Mouse (Mus musculus) midbrain, embryonic 14.5 days (tissue): ENCODE data around the gene Prps2. TPM values are rescaled to one million over a fixed set of nuclear protein-coding genes. Genes with fewer than 3 reads are reported as not detected.

ENCODE experiments used
- ATAC-seq: fragments of 200-750 bp; cut with Nextera tagmentation; 2 replicates; pipeline ENCODE4 v1.8.0; 2017; ENCODE audit warnings: moderate number of reproducible peaks, moderate library complexity; ENCODE audit not compliant: low FRiP score, low TSS enrichment
- DNase-seq: peaks from one replicate; pipeline ENCODE4 v3.0.0-alpha.2; 2015
- H3K27ac ChIP-seq: fragments of 300-500 bp; sonication (generic); replicated peaks from 2 replicates; pipeline ENCODE4 v1.5.1; 2014; ENCODE audit warnings: mild to moderate bottlenecking, low read depth, low read length, moderate library complexity
- H3K27me3 ChIP-seq: fragments of 300-500 bp; sonication (generic); 2 replicates; pipeline ENCODE4 v1.6.1; 2014; ENCODE audit warnings: low read length, control low read depth, mixed read lengths; ENCODE audit not compliant: control insufficient read depth, insufficient read depth
- H3K36me3 ChIP-seq: fragments of 300-500 bp; sonication (generic); 2 replicates; pipeline ENCODE4 v1.6.1; 2014; ENCODE audit warnings: low read length, control low read depth; ENCODE audit not compliant: control insufficient read depth, insufficient read depth
- H3K4me1 ChIP-seq: fragments of 300-500 bp; sonication (generic); 2 replicates; pipeline ENCODE4 v1.6.1; 2014; ENCODE audit warnings: mild to moderate bottlenecking, antibody characterized with exemption, low read length, control low read depth; ENCODE audit not compliant: control insufficient read depth, insufficient read depth
- H3K4me2 ChIP-seq: fragments of 300-500 bp; sonication (generic); 2 replicates; pipeline ENCODE4 v1.6.1; 2014; ENCODE audit warnings: mild to moderate bottlenecking, low read length, moderate library complexity
- H3K4me3 ChIP-seq: fragments of 300-500 bp; sonication (generic); replicated peaks from 2 replicates; pipeline ENCODE4 v1.5.1; 2014; ENCODE audit warnings: low read depth, low read length
- H3K9ac ChIP-seq: fragments of 300-500 bp; sonication (generic); replicated peaks from 2 replicates; pipeline ENCODE4 v1.6.1; 2014; ENCODE audit warnings: mild to moderate bottlenecking, low read length, moderate library complexity
- H3K9me3 ChIP-seq: fragments of 300-500 bp; sonication (generic); 2 replicates; pipeline ENCODE4 v1.6.1; 2016; ENCODE audit warnings: low read length, control low read depth, mixed read lengths; ENCODE audit not compliant: control insufficient read depth
- WGBS: fragments of 180-500 bp; shearing (Covaris S2); extraction: QIAGEN DNeasy Blood & Tissue Kit; methylation state at CpG from one replicate; pipeline ENCODE4 v1.1.7; 2014; 5-methylcytosine and 5-hydroxymethylcytosine counted together
- polyA plus RNA-seq: library from polyadenylated mRNA; unstranded; fragments of >200 nt; fragmentation: Nextera tagmentation; extraction: Ambion mirVana; gene quantifications from 2 replicates; pipeline ENCODE4 v1.2.1, GENCODE M21; 2014

The Prps2 gene
- polyA plus RNA-seq, 1 experiment from 2014 or later, result 7.1 TPM

- no peaks in the 10 kb centered on the region for H3K4me1 ChIP-seq
- H3K36me3 ChIP-seq, result no peaks in the 10 kb centered on the region
- H3K27me3 ChIP-seq, result no peaks in the 10 kb centered on the region
- no peak overlapping the region for H3K4me2 ChIP-seq
- no peaks in the 10 kb centered on the region for H3K9me3 ChIP-seq
- no peak overlapping the region for H3K27ac ChIP-seq
- DNase-seq (no peak), ATAC-seq (no peak)
- whole genome bisulfite sequencing, result 77% methylated on average over 1 of the region's 1 CpGs
- no peak overlapping the region for H3K4me3 ChIP-seq
- H3K9ac ChIP-seq, result no peak overlapping the region
These were observed 49.9 kb downstream of the Prps2 start for GRCm38 (mm10) chrX:167332607-167333006.

GRCm38 (mm10) chrX:167330993-167331392, 51.6 kb downstream of the Prps2 start:
- Histone ChIP-seq H3K27ac (no peak overlapping the region), H3K9ac (no peak overlapping the region), H3K36me3 (no peaks in the 10 kb centered on the region), H3K27me3 (no peaks in the 10 kb centered on the region), H3K4me2 (no peak overlapping the region), H3K9me3 (no peaks in the 10 kb centered on the region), H3K4me3 (no peak overlapping the region), H3K4me1 (no peaks in the 10 kb centered on the region)
- 84% methylated on average over 4 of the region's 4 CpGs for WGBS
- DNase-seq (no peak), ATAC-seq (no peak)

- Histone ChIP-seq H3K27me3 (no peaks in the 10 kb centered on the region), H3K9me3 (no peaks in the 10 kb centered on the region), H3K9ac (no peak within 1 kb of the TSS), H3K4me2 (no peak within 1 kb of the TSS), H3K4me1 (no peaks in the 10 kb centered on the region), H3K27ac (no peak within 1 kb of the TSS), H3K4me3 (no peak within 1 kb of the TSS), H3K36me3 (no peaks in the 10 kb centered on the region)
- DNase-seq, result no peak
- WGBS, result 80% methylated on average over 6 of the region's 6 CpGs
- no peak for ATAC-seq
These were observed 52.1 kb downstream of the Prps2 start, which contains the start of gene Tlr7 for GRCm38 (mm10) chrX:167330399-167330798. Gene Tlr7 (minus strand): TSS chrX:167330558.

GRCm38 (mm10) chrX:167329620-167330019, 52.9 kb downstream of the Prps2 start:
- Histone ChIP-seq H3K4me2 (no peak overlapping the region), H3K9ac (no peak overlapping the region), H3K27ac (no peak overlapping the region), H3K4me1 (no peaks in the 10 kb centered on the region), H3K4me3 (no peak overlapping the region), H3K9me3 (no peaks in the 10 kb centered on the region), H3K27me3 (no peaks in the 10 kb centered on the region), H3K36me3 (no peaks in the 10 kb centered on the region)
- WGBS, result 97% methylated on average over 1 of the region's 1 CpGs
- ATAC-seq (no peak), DNase-seq (no peak)

- Histone ChIP-seq H3K4me2 (no peak overlapping the region), H3K27ac (no peak overlapping the region), H3K9ac (no peak overlapping the region), H3K4me1 (no peaks in the 10 kb centered on the region), H3K4me3 (no peak overlapping the region), H3K27me3 (no peaks in the 10 kb centered on the region), H3K36me3 (no peaks in the 10 kb centered on the region), H3K9me3 (no peaks in the 10 kb centered on the region)
- no peak for DNase-seq
- WGBS, result 89% methylated on average over 1 of the region's 1 CpGs
- ATAC-seq, result no peak
These were observed 53.5 kb downstream of the Prps2 start for GRCm38 (mm10) chrX:167329098-167329497.

GRCm38 (mm10) chrX:167328519-167328918, 54.0 kb downstream of the Prps2 start:
- ATAC-seq (no peak), DNase-seq (no peak)
- no peaks in the 10 kb centered on the region for H3K27me3 ChIP-seq
- WGBS, result 88% methylated on average over 3 of the region's 3 CpGs
- no peak overlapping the region for H3K9ac ChIP-seq
- no peak overlapping the region for H3K4me2 ChIP-seq
- H3K36me3 ChIP-seq, result no peaks in the 10 kb centered on the region
- H3K27ac ChIP-seq, result no peak overlapping the region
- H3K4me1 ChIP-seq, result no peaks in the 10 kb centered on the region
- no peak overlapping the region for H3K4me3 ChIP-seq
- no peaks in the 10 kb centered on the region for H3K9me3 ChIP-seq

GRCm38 (mm10) chrX:167323742-167324141, 58.8 kb downstream of the Prps2 start:
- H3K36me3 ChIP-seq, result no peaks in the 10 kb centered on the region
- H3K4me3 ChIP-seq, result no peak overlapping the region
- DNase-seq (no peak), ATAC-seq (no peak)
- H3K4me2 ChIP-seq, result no peak overlapping the region
- no peak overlapping the region for H3K9ac ChIP-seq
- H3K27me3 ChIP-seq, result peaks cover 4% of the 10 kb centered on the region; the same call in 1 of the 2 replicates
- no peaks in the 10 kb centered on the region for H3K4me1 ChIP-seq
- no peak overlapping the region for H3K27ac ChIP-seq
- 32% methylated on average over 1 of the region's 1 CpGs for WGBS
- no peaks in the 10 kb centered on the region for H3K9me3 ChIP-seq

- 64% methylated on average over 4 of the region's 4 CpGs for WGBS
- no peak for DNase-seq
These were observed 61.2 kb downstream of the Prps2 start for GRCm38 (mm10) chrX:167321233-167321806.

GRCm38 (mm10) chrX:167318819-167319396, 63.6 kb downstream of the Prps2 start:
- Histone ChIP-seq H3K4me2 (no peak overlapping the region), H3K9me3 (no peaks in the 10 kb centered on the region), H3K4me1 (no peaks in the 10 kb centered on the region), H3K4me3 (no peak overlapping the region), H3K27me3 (peaks cover 7% of the 10 kb centered on the region; the same call in 1 of the 2 replicates), H3K36me3 (no peaks in the 10 kb centered on the region), H3K27ac (no peak overlapping the region), H3K9ac (no peak overlapping the region)
- DNase-seq, result peak; percentile 27
- WGBS, result 24% methylated on average over 4 of the region's 4 CpGs
- ATAC-seq, result no peak; the same call in 1 of the 2 replicates

More at GRCm38 (mm10) chrX:167321233-167321806, 61.2 kb downstream of the Prps2 start:
- no peak overlapping the region for H3K4me3 ChIP-seq
- H3K9ac ChIP-seq, result no peak overlapping the region
- no peak for ATAC-seq
- H3K9me3 ChIP-seq, result no peaks in the 10 kb centered on the region
- no peak overlapping the region for H3K4me2 ChIP-seq
- H3K36me3 ChIP-seq, result no peaks in the 10 kb centered on the region
- H3K27ac ChIP-seq, result no peak overlapping the region
- no peaks in the 10 kb centered on the region for H3K4me1 ChIP-seq
- H3K27me3 ChIP-seq, result peaks cover 7% of the 10 kb centered on the region; the same call in 1 of the 2 replicates
